Mouse (Mus musculus) thymus, adult 2 months (tissue): Measurements from ENCODE around the gene Trim71. TPM values are rescaled to one million over a fixed set of nuclear protein-coding genes. Genes with fewer than 3 reads are reported as not detected.
A peak's percentile ranks its signal among the peaks of the same experiment; 100 is the strongest.

Experiments
- DNase-seq: peaks from one replicate; pipeline ENCODE4 v3.0.0; 2021
- H3K27ac ChIP-seq: fragments of 200-500 bp; 2 replicates; pipeline ENCODE4 v1.5.1; 2012; ENCODE audit warnings: low read length, control low read depth; ENCODE audit not compliant: control insufficient read depth, insufficient read depth
- H3K27me3 ChIP-seq: fragments of 200-500 bp; 2 replicates; pipeline ENCODE4 v1.6.1; 2012; ENCODE audit warnings: mild to moderate bottlenecking, low read length, moderate library complexity, mixed read lengths; ENCODE audit not compliant: control insufficient read depth, insufficient read depth
- H3K36me3 ChIP-seq: fragments of 200-500 bp; 2 replicates; pipeline ENCODE4 v1.6.1; 2012; ENCODE audit warnings: mild to moderate bottlenecking, low read length, moderate library complexity; ENCODE audit not compliant: control insufficient read depth, insufficient read depth
- H3K4me1 ChIP-seq: fragments of 200-500 bp; replicated peaks from 2 replicates; pipeline ENCODE4 v1.6.1; 2012; ENCODE audit warnings: low read length; ENCODE audit not compliant: control insufficient read depth, insufficient read depth
- H3K4me3 ChIP-seq: fragments of 200-500 bp; 2 replicates; pipeline ENCODE4 v1.5.1; 2012; ENCODE audit warnings: mild to moderate bottlenecking, low read length, control low read depth, moderate library complexity; ENCODE audit not compliant: control insufficient read depth, insufficient read depth
- CTCF ChIP-seq: fragments of 200-500 bp; IDR thresholded peaks from 2 replicates; pipeline ENCODE4 v1.5.1; 2012; ENCODE audit warnings: mild to moderate bottlenecking, control low read depth, low read length, moderate library complexity, borderline replicate concordance; ENCODE audit not compliant: control insufficient read depth, poor library complexity, insufficient read depth; ENCODE audit errors: extremely low read depth
- POLR2A ChIP-seq: fragments of 200-500 bp; IDR thresholded peaks from 2 replicates; pipeline ENCODE4 v1.6.1; 2012; ENCODE audit warnings: mild to moderate bottlenecking, low read length, control low read depth, moderate library complexity; ENCODE audit not compliant: control insufficient read depth, poor library complexity, insufficient read depth; ENCODE audit errors: extremely low read depth
- WGBS: fragments of 180-500 bp; shearing (Covaris S2); methylation state at CpG from one replicate; pipeline ENCODE4 v1.1.7; 2018; 5-methylcytosine and 5-hydroxymethylcytosine counted together
- polyA plus RNA-seq: library from polyadenylated mRNA; depleted of rRNA; stranded (reverse); fragments of >200 nt; gene quantifications from 2 replicates; pipeline ENCODE4 v1.2.3, GENCODE M21; 2012

Gene Trim71
- polyA plus RNA-seq, 1 experiment, result not detected

DNA sequence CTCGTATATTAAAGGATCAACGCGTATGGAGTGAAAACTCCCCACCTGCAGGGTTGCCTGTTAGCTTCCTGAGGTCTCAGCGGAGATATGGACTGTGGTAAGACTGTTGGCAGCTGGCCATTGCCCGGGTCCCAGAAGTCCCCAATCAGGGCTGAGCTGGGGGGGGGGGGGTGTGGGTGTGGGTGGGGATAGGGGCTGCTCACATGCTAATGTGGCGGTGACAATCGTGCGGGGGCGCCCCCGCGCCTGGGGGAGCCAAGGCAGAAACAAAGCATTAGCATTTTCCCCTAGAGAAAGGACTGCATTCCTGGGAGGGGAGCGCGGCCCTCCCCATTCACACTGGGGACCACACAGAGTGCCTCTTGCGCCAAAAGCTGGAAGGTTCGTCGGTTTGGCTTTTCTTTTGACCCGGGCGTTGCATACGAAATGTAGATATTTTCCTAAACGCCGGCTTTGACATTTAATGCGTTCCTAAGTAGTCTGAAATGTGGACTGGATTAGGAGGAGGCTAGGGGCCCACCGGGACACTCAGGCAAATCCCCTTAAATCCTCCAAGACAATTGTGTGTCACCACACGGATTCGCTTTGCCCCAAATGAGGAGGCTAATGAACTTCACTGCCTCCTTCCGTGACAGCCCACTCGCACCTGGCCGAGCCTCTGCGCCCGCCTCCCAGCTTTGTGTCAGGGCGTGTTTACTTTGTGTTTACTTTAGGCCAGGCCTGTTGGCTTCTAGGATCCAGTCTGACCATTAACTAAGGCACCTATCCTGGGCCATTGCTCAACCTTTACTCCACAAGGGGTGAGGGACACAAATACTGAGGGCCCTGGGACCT, 20.2 kb upstream of the Trim71 start:
- Histone ChIP-seq H3K4me1 (peaks cover 4% of the 10 kb centered on the region), H3K27me3 (no peaks in the 10 kb centered on the region), H3K27ac (no peak overlapping the region), H3K36me3 (peaks cover 16% of the 10 kb centered on the region; the same call in 1 of the 2 replicates), H3K4me3 (peak overlapping the region; percentile 55; the same call in 1 of the 2 replicates)
- WGBS, result 45% methylated on average over 31 of the region's 31 CpGs
- TF ChIP-seq POLR2A, result no peak
- TF ChIP-seq CTCF, result no peak
- DNase-seq, result no peak

DNA sequence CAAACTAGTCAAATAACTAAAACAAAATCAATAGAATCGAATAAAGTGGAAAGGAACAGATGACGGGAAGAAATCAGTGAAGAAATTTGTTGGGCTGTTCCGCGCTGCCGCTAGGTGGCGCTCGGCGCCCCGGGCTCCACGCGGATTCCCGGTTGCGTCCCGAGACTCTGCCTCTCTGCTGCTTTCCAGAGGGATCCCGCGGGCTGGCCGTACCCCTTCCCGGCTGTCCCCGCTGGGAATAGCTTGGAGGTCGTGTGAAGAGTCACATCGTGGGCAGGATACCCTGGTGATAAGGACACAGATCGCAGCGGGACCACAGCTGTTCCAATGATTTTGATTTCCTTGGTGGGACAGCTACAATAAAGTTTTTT, 19.6 kb upstream of the Trim71 start:
- Histone ChIP-seq H3K27me3 (no peaks in the 10 kb centered on the region), H3K27ac (no peak overlapping the region), H3K4me3 (peak overlapping the region; percentile 55), H3K36me3 (peaks cover 13% of the 10 kb centered on the region; the same call in 1 of the 2 replicates), H3K4me1 (peaks cover 4% of the 10 kb centered on the region)
- peak; percentile 52 for DNase-seq
- WGBS, result 1% methylated on average over 23 of the region's 23 CpGs
- no peak for TF ChIP-seq POLR2A
- TF ChIP-seq CTCF, result peak; percentile 97

DNA sequence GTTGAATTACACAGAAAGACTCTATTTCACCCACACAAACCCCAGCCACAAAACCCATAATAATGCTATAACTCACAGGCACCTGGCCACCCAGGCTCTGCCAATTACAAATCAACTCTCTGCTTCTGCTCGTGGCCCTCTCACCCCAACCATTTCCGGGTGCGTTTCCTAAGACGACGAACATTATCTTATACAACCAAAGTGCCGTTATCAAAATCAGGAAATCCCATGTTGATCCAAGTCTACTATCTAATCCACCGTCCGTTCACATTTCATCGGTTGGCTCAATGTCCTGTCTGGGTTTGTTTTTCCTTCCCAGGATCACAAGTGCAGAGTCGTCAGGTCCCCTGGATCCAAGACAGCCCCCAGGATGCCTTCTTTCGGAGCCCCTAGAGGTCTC, 14.5 kb upstream of the Trim71 start:
- DNase-seq, result no peak
- no peak overlapping the region for H3K4me3 ChIP-seq
- peaks cover under 1% of the 10 kb centered on the region; the same call in 1 of the 2 replicates for H3K4me1 ChIP-seq
- no peaks in the 10 kb centered on the region for H3K27me3 ChIP-seq
- TF ChIP-seq CTCF (no peak), POLR2A (no peak)
- no peak overlapping the region for H3K27ac ChIP-seq
- 50% methylated on average over 11 of the region's 11 CpGs for WGBS
- no peaks in the 10 kb centered on the region for H3K36me3 ChIP-seq

DNA sequence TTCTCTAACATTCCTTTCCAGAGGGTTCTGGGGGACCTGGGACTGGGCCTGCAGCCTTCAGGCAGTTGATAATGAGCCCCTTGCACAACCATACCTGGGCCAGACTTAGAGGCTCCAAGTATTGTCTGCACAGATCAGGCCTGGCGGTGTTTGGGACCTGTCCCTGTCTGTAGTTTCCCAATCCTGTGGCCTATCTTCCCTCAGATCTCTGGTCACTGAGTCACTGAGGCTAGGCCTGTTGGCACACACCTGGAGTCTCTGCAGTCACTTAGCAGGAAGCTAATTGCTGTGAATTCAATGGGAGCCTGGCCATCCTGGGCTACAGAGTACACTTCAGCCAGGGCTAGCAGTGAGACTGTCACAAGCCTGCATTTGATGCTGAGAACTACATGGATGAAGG, 11.8 kb upstream of the Trim71 start:
- no peak overlapping the region for H3K4me3 ChIP-seq
- no peak overlapping the region for H3K27ac ChIP-seq
- H3K36me3 ChIP-seq, result no peaks in the 10 kb centered on the region
- WGBS, result 79% methylated on average over 1 of the region's 1 CpGs
- TF ChIP-seq CTCF (no peak), POLR2A (no peak)
- no peak for DNase-seq
- H3K27me3 ChIP-seq, result no peaks in the 10 kb centered on the region
- H3K4me1 ChIP-seq, result peaks cover 7% of the 10 kb centered on the region

GRCm38 (mm10) chr9:114573528-114573927, 9.4 kb upstream of the Trim71 start:
- Histone ChIP-seq H3K36me3 (no peaks in the 10 kb centered on the region), H3K4me3 (no peak overlapping the region), H3K27me3 (no peaks in the 10 kb centered on the region), H3K4me1 (peaks cover 7% of the 10 kb centered on the region), H3K27ac (no peak overlapping the region)
- DNase-seq, result no peak
- TF ChIP-seq POLR2A, result no peak
- no peak for TF ChIP-seq CTCF
- 30% methylated on average over 5 of the region's 5 CpGs for WGBS

DNA sequence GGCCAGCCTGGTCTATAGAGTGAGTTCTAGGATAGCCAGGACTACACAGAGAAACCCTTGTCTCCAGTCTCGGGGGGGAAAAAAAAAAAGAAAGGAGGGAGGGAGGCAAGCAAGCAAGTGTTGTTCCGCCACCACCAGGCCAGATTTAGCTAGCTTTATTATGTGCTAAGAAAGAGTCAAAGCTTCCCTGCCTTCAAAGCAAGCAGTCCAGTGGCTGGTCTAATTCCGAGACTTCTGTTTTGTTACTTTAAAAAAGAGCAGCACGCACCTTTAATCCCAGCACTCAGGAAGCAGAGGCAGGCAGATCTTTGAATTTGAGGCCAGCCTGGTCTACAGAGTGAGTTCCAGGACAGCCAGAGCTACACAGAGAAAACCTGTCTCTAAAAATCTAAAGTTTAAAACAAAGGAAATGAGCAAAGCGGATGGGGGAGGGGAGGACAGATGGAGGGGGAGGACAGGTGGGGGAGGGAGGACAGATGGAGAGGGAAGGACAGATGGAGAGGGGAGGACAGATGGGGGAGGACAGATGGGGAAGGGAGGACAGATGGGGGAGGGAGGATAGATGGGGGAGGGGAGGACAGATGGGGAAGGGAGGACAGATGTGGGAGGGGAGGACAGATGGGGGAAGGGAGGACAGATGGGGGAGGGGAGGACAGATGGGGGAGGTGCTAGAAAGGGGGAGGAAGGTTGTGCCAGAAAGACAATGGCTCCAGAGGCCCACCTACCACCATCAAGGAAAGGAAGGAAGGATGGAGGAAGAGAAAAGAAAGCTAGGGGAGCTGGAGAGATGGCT, 4.7 kb upstream of the Trim71 start:
- Histone ChIP-seq H3K4me1 (peaks cover 13% of the 10 kb centered on the region), H3K36me3 (no peaks in the 10 kb centered on the region), H3K4me3 (no peak overlapping the region), H3K27me3 (peaks cover 5% of the 10 kb centered on the region), H3K27ac (no peak overlapping the region)
- WGBS, result 88% methylated on average over 5 of the region's 5 CpGs
- TF ChIP-seq CTCF (no peak), POLR2A (no peak)
- no peak for DNase-seq
